Mouse (Mus musculus) myocyte (in vitro differentiated cells): ENCODE results near the gene Vsx2. TPM values are rescaled to one million over a fixed set of nuclear protein-coding genes. Genes with fewer than 3 reads are reported as not detected.

Experiments
- H3K27me3 ChIP-seq: one replicate; pipeline ENCODE4 v1.6.1; 2011; ENCODE audit not compliant: control insufficient read depth, insufficient read depth, insufficient read length
- H3K36me3 ChIP-seq: one replicate; pipeline ENCODE4 v1.6.1; 2011; ENCODE audit not compliant: control insufficient read depth, insufficient read depth
- H3K4me2 ChIP-seq: one replicate; pipeline ENCODE4 v1.6.1; 2011; ENCODE audit warnings: low read depth, control low read depth
- H3K4me3 ChIP-seq: one replicate; pipeline ENCODE4 v1.5.1; 2011; ENCODE audit warnings: mild to moderate bottlenecking, control low read depth, moderate library complexity
- H3K79me2 ChIP-seq: one replicate; pipeline ENCODE4 v1.6.1; 2011; ENCODE audit not compliant: control insufficient read depth, insufficient read depth
- H3ac ChIP-seq: one replicate; pipeline ENCODE4 v1.6.1; 2011; ENCODE audit not compliant: control insufficient read depth, insufficient read length
- CEBPB ChIP-seq: IDR thresholded peaks from 2 replicates; pipeline ENCODE4 v1.6.1; 2011; ENCODE audit warnings: mild to moderate bottlenecking, moderate library complexity; ENCODE audit not compliant: poor library complexity, insufficient read depth, severe bottlenecking
- E2F4 ChIP-seq: IDR thresholded peaks from one replicate; pipeline ENCODE4 v1.6.1; 2011; ENCODE audit warnings: mild to moderate bottlenecking, control low read depth, moderate library complexity; ENCODE audit not compliant: insufficient read depth
- MAX ChIP-seq: IDR thresholded peaks from one replicate; pipeline ENCODE4 v1.6.1; 2011; ENCODE audit warnings: low read depth, mild to moderate bottlenecking, control low read depth
- MYOD1 ChIP-seq, 3 experiments: IDR thresholded peaks; one replicate each; pipeline ENCODE4 v1.6.1; 2011; ENCODE audit warnings: control low read depth in 2 of 3, low read depth in 2 of 3, mild to moderate bottlenecking in 2 of 3, moderate library complexity in 1 of 3; ENCODE audit not compliant: insufficient read length in 2 of 3, control insufficient read depth in 1 of 3
- MYOG ChIP-seq, 3 experiments: IDR thresholded peaks; one replicate each; pipeline ENCODE4 v1.6.1; 2011; ENCODE audit warnings: control low read depth in 2 of 3, low read depth in 2 of 3, mild to moderate bottlenecking in 2 of 3; ENCODE audit not compliant: insufficient read length in 2 of 3, control insufficient read depth in 1 of 3, insufficient read depth in 1 of 3
- POLR2A ChIP-seq: IDR thresholded peaks from one replicate; pipeline ENCODE4 v1.6.1; 2011; ENCODE audit warnings: low read depth, mild to moderate bottlenecking, control low read depth, moderate library complexity; ENCODE audit not compliant: insufficient read length
- POLR2AphosphoS2 ChIP-seq: IDR thresholded peaks from one replicate; pipeline ENCODE4 v1.6.1; 2011; ENCODE audit warnings: low read depth, control low read depth; ENCODE audit not compliant: insufficient read length
- REST ChIP-seq: IDR thresholded peaks from one replicate; pipeline ENCODE4 v1.6.1; 2011; ENCODE audit warnings: mild to moderate bottlenecking, control low read depth, moderate library complexity; ENCODE audit not compliant: insufficient read depth, insufficient read length
- SRF ChIP-seq: IDR thresholded peaks from one replicate; pipeline ENCODE4 v1.6.1; 2011; ENCODE audit warnings: low read depth; ENCODE audit not compliant: control insufficient read depth, insufficient read length
- TCF12 ChIP-seq: IDR thresholded peaks from one replicate; pipeline ENCODE4 v1.6.1; 2011; ENCODE audit warnings: mild to moderate bottlenecking, control low read depth; ENCODE audit not compliant: poor library complexity, insufficient read depth, severe bottlenecking
- TCF3 ChIP-seq: IDR thresholded peaks from one replicate; pipeline ENCODE4 v1.6.1; 2011; ENCODE audit warnings: low read depth, control low read depth; ENCODE audit not compliant: insufficient read length
- USF1 ChIP-seq: IDR thresholded peaks from one replicate; pipeline ENCODE4 v1.6.1; 2011; ENCODE audit warnings: low read depth, mild to moderate bottlenecking, control low read depth, moderate library complexity
- polyA plus RNA-seq: library from polyadenylated mRNA; unstranded; fragments of >200 nt; fragmentation: generic; extraction: Trizol; gene quantifications from one replicate; pipeline ENCODE4 v1.2.1, GENCODE M21; 2012; ENCODE audit warnings: missing spikeins

Gene Vsx2
- polyA plus RNA-seq, 1 experiment = not detected

DNA sequence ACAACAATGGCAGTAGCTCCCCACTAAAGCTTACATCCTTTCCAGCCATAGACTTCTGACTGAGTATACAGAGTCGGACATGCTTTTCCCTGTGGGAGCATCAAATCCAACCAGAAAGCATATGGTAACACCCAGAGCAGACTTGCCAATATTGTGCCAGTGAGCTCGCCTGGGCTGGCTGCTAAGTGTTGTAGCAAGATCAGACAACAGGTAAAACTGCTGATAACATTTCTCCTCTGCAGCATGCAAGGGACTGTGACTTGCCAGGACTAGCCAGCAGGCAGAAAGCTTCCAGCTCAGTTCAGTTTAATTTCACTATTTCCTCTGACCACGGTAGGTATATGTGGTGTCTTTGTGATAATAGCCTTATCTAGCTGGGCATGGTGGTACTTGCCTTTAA is 62.3 kb downstream of the Vsx2 start:
- Histone ChIP-seq H3K27me3 (peaks cover 29% of the 10 kb centered on the region), H3K36me3 (no peaks in the 10 kb centered on the region), H3ac (no peak overlapping the region), H3K79me2 (no peaks in the 10 kb centered on the region), H3K4me2 (no peak overlapping the region), H3K4me3 (no peak overlapping the region)
- TF ChIP-seq TCF3 = no peak
- TF ChIP-seq USF1 = no peak
- TF ChIP-seq REST = no peak
- no peak for TF ChIP-seq TCF12
- TF ChIP-seq POLR2AphosphoS2 = no peak
- TF ChIP-seq E2F4 = no peak
- TF ChIP-seq MYOG (IDR thresholded peaks at IDR 0.05; ENCODE audit: control insufficient read depth in 1 of 3, insufficient read depth in 1 of 3, insufficient read length in 2 of 3, low read depth in 2 of 3) = no peak
- no peak for TF ChIP-seq SRF
- no peak for TF ChIP-seq MYOD1 (IDR thresholded peaks at IDR 0.05; ENCODE audit: control insufficient read depth in 1 of 3, insufficient read length in 2 of 3, low read depth in 2 of 3)
- TF ChIP-seq MAX = no peak
- TF ChIP-seq POLR2A = no peak
- TF ChIP-seq CEBPB = no peak

GRCm38 (mm10) chr12:84640253-84640652 is 70.7 kb downstream of the Vsx2 start:
- no peak for TF ChIP-seq MAX
- no peak for TF ChIP-seq POLR2AphosphoS2
- TF ChIP-seq REST = no peak
- TF ChIP-seq SRF = no peak
- TF ChIP-seq MYOG (IDR thresholded peaks at IDR 0.05; ENCODE audit: control insufficient read depth in 1 of 3, insufficient read depth in 1 of 3, insufficient read length in 2 of 3, low read depth in 2 of 3) = no peak
- no peak for TF ChIP-seq MYOD1 (IDR thresholded peaks at IDR 0.05; ENCODE audit: control insufficient read depth in 1 of 3, insufficient read length in 2 of 3, low read depth in 2 of 3)
- TF ChIP-seq POLR2A = no peak
- Histone ChIP-seq H3K4me2 (no peak overlapping the region), H3K79me2 (no peaks in the 10 kb centered on the region), H3ac (no peak overlapping the region), H3K36me3 (no peaks in the 10 kb centered on the region), H3K27me3 (peaks cover 43% of the 10 kb centered on the region), H3K4me3 (no peak overlapping the region)

GRCm38 (mm10) chr12:84640654-84641053 is 71.1 kb downstream of the Vsx2 start, which contains the start of gene Vrtn:
Gene Vrtn, plus strand, starts transcription at chr12:84641019.
- H3K27me3 ChIP-seq = peaks cover 43% of the 10 kb centered on the region
- TF ChIP-seq USF1 (no peak), REST (no peak), E2F4 (no peak), CEBPB (no peak), MAX (no peak), TCF3 (no peak), POLR2A (no peak), MYOG (IDR thresholded peaks at IDR 0.05; ENCODE audit: control insufficient read depth in 1 of 3, insufficient read depth in 1 of 3, insufficient read length in 2 of 3, low read depth in 2 of 3) (no peak), SRF (no peak), POLR2AphosphoS2 (no peak), MYOD1 (IDR thresholded peaks at IDR 0.05; ENCODE audit: control insufficient read depth in 1 of 3, insufficient read length in 2 of 3, low read depth in 2 of 3) (no peak), TCF12 (no peak)
- no peak within 1 kb of the TSS for H3K4me2 ChIP-seq

More at GRCm38 (mm10) chr12:84640654-84641053, 71.1 kb downstream of the Vsx2 start, which contains the start of gene Vrtn:
- Histone ChIP-seq H3K79me2 (no peaks in the 10 kb centered on the region), H3K4me3 (no peak within 1 kb of the TSS), H3ac (no peak within 1 kb of the TSS), H3K36me3 (no peaks in the 10 kb centered on the region)

Other genes starting within 250 kb of the Vsx2 start
- gene Coq6, start 208.1 kb upstream of the Vsx2 start, polyA plus RNA-seq = 34.3 TPM
- gene Fam161b, start 207.9 kb upstream of the Vsx2 start, polyA plus RNA-seq = 0.92 TPM
- gene Entpd5, start 160.7 kb upstream of the Vsx2 start, polyA plus RNA-seq = 6.3 TPM
- gene Bbof1, start 160.7 kb upstream of the Vsx2 start, polyA plus RNA-seq = 0.38 TPM
- gene Rnf113a2, start 152.6 kb upstream of the Vsx2 start, polyA plus RNA-seq = 3.8 TPM
- 2.6 TPM for gene Aldh6a1, start 118.8 kb upstream of the Vsx2 start, polyA plus RNA-seq
- 3.6 TPM for gene Lin52, start 118.3 kb upstream of the Vsx2 start, polyA plus RNA-seq
- gene Abcd4, start 47.7 kb downstream of the Vsx2 start, polyA plus RNA-seq = 16.4 TPM
- gene Vrtn, start 71.3 kb downstream of the Vsx2 start, polyA plus RNA-seq = not detected
- not detected for gene Syndig1l, start 129.1 kb downstream of the Vsx2 start, polyA plus RNA-seq
- 188 TPM for gene Npc2, start 203.4 kb downstream of the Vsx2 start, polyA plus RNA-seq
- gene Isca2, start 203.5 kb downstream of the Vsx2 start, polyA plus RNA-seq = 51.2 TPM